Mouse (Mus musculus) yolk sac, embryonic 10.5 days (tissue): Measurements from ENCODE around the gene Anks1b.

Experiments
- DNase-seq: peaks from one replicate; pipeline ENCODE4 v3.0.0-alpha.2; 2017; ENCODE audit warnings: low spot score

Gene Anks1b

GRCm38 (mm10) chr10:89974361-89974760 is 101.1 kb downstream of the Anks1b start:
- DNase-seq = no peak

- DNase-seq = no peak
Observed at GRCm38 (mm10) chr10:89975431-89975841, 102.1 kb downstream of the Anks1b start.

GRCm38 (mm10) chr10:89976577-89976976 is 103.3 kb downstream of the Anks1b start:
- DNase-seq = no peak

GRCm38 (mm10) chr10:89994171-89994570 is 120.9 kb downstream of the Anks1b start:
- no peak for DNase-seq

DNA sequence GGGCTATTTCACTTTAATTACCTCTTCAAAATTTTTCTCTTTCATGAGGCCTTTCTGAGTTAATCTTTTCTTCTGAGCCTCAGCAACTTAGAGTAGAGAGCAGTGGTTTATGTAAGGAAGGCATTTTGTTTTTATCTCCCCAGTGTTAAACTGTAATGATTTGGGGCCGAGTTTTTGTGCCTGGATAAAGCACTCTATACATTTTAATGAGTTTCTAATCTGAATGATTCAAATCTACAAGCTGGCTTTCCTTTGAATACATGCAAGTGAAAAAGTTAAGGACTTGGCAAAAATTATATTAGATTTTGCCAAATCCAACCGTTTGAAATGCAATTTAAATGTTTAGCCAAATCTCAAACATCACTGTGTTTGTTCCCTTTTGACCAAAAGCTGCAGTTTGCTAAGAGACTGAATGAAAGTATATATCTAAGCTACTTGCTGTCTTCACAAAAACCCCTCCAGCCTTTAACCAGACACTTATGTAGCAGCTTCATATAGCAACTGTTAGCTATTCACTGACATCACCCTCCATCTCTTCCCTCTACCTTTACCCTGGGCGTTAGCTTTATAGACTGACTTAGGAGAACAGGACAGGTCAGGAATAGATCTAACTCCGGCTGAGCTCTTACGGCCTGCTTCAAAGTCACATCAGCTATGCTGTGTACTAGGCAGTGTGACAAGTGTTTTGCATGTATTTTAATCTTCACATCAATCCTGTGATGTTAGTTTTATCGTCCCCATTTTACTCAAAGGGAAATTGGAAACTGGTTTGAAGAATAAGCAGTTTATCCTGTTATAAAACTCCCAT is 122.5 kb downstream of the Anks1b start:
- no peak for DNase-seq

- DNase-seq = no peak
Observed at GRCm38 (mm10) chr10:90003980-90004729, 130.8 kb downstream of the Anks1b start.

- no peak for DNase-seq
Observed at GRCm38 (mm10) chr10:90004882-90005281, 131.6 kb downstream of the Anks1b start.

DNA sequence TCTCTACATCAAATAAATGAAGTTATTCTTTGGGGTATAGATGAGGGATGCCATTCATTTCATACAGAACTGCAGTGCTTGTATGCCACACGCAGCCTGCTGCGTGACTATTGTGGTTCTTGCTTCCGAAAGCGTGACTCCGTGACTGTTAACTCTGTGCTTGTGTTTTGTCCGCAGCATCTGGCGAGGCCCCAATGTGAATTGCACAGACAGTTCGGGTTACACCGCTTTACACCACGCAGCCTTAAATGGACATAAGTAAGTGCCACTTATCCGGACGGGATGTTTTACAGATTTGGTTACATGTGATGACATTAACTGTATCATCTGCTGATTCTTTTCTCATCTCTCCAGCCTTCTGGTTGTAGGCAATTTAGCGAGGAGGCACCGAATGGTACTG is 159.7 kb downstream of the Anks1b start:
- DNase-seq = no peak

DNA sequence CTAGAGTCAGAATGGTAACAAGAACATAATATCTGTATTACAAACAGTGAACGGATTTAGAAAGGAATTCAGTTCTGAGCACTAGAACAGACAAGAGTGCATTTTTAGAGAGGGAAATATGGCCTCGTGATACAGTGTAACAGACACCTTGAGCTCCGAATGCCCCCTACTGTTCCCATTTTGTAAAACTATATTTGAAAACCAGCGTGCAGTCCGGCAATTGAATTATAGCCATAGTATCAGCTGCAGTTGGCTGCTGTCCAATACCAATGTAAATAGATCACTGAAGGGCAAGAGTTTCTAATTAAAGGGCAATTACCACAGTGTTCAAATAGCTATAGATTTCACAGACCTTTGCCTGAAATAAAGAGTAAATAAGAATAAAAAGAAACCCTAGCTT is 170.0 kb downstream of the Anks1b start:
- DNase-seq = no peak

- no peak for DNase-seq
Observed at GRCm38 (mm10) chr10:90043773-90044172, 170.5 kb downstream of the Anks1b start.

GRCm38 (mm10) chr10:90044229-90044628 is 170.9 kb downstream of the Anks1b start:
- no peak for DNase-seq

- no peak for DNase-seq
Observed at GRCm38 (mm10) chr10:90068651-90069050, 195.3 kb downstream of the Anks1b start.

DNA sequence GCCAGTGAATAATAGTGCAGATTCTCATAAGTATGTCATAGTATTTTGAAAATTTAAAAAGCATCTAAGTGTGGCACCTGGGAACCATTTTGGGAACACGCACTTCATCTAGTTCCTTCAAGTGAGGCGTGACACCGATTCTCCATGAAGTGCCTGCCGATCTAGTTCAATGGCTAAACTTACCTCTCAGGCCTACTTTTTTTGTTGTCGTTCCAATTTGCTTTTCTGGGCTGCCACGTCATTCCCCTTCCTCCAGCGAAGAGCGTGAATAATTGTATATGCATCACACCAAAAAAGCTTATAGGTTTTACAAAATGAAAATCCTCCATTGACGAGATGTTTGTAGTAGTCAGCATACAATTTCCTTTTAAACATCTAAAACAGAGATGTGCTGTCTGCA is 204.6 kb downstream of the Anks1b start:
- DNase-seq = no peak

- no peak for DNase-seq
Observed at GRCm38 (mm10) chr10:90081151-90081550, 207.8 kb downstream of the Anks1b start.

- no peak for DNase-seq
Observed at GRCm38 (mm10) chr10:90081630-90082029, 208.3 kb downstream of the Anks1b start.

DNA sequence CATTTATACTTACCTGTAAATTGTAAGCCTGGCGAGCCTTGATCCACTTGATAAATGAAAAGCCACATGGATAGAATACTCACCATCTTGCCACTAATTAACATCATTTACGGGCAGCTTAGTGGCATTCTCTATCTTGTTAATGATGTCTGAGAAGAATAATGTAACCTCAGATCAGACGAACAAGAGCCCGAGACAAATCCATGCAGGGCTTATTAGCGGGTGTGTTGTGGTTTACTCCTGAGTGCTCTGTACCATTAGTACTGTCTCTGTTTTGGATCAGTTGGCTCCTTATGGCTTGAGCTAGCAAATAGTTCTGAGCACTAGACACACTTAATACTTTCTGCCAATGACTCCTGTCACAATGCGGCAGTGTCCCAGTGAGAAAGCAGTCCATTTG is 220.6 kb downstream of the Anks1b start:
- no peak for DNase-seq

- DNase-seq = no peak
Observed at GRCm38 (mm10) chr10:90112662-90113061, 239.4 kb downstream of the Anks1b start.

- no peak for DNase-seq
Observed at GRCm38 (mm10) chr10:90116867-90117266, 243.6 kb downstream of the Anks1b start.

- no peak for DNase-seq
Observed at GRCm38 (mm10) chr10:90117836-90118235, 244.5 kb downstream of the Anks1b start.

DNA sequence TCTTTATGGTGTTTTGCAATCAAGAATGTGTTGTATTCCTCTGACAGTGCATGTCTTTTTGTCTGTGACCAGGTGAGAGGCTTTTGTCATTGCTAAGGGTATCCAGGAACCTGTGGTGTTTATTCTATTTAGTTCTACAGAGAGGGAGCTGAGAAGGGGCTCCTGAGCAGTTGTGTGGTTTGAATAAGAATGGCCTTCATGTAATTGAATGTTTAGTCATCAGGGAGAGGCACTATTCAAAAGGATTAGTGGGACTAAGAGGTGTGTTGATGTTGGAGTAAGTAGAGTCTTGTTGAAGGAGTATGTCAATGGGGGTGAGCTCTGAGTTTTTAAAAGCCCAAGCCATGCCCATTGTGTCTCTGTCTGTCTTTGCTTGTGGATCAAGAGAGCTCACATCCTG is 264.2 kb downstream of the Anks1b start:
- no peak for DNase-seq

DNA sequence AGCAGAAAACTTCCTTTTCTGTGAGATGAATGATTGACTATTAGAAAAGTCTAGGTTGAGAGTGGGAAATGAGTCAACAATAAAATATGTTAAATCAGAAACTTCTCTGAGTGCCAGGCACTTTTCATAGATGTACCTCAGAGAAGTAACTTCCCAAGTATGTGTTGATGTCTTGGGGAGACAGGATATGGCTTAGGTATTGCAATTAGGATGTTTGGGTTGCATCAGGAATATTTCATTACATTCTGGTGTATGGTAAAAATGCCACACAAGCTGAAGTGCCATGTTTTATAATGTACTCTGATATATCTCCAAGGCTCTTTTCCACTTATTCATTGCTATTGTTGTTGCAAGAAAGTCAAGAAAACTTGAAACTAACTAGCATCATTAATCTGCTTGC is 267.6 kb downstream of the Anks1b start:
- DNase-seq = no peak

DNA sequence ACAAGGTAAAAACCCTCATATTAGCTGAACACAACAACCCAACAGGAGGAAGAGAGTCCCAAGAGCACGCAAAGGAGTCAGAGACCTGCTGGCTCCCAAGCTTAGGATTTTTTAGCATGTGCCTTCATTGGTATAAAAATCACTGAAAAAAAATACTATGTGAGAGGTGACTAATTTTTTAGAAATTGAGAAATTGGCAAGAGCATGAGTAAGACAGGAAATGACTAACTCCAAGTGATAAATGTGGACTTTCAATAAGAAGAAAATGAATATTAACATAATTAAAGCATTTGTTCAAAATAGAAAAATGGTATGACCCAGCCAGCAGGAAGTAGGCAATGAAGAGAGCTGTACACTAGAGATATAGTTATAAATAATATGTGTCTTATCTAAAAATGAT is 271.1 kb downstream of the Anks1b start:
- DNase-seq = no peak

DNA sequence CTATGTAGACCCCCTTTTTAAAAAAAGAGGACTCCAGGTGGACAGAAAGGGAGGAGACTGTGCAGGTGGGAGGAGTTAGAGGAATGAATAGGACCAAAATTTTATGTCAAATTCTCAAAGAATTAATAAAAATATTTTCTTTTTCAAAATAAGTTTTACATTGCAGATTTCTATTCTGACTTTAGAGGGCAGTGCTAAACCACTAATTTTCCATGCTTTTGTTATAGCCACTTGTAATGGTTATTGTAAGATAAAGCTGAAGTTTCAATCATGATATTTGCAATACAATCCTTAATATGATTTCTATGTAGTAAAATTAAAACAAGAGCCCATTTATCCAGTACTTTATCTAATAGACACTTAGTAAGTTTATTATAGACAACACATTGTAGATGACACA is 278.2 kb downstream of the Anks1b start:
- no peak for DNase-seq
